Mouse (Mus musculus) hindbrain, embryonic 12.5 days (tissue): ENCODE results near the gene Trim67. TPM values are rescaled to one million over a fixed set of nuclear protein-coding genes. Genes with fewer than 3 reads are reported as not detected.

Source experiments
- ATAC-seq: fragments of 200-750 bp; cut with Nextera tagmentation; 2 replicates; pipeline ENCODE4 v1.8.0; 2017; ENCODE audit warnings: moderate TSS enrichment; ENCODE audit not compliant: low FRiP score
- H3K27ac ChIP-seq: fragments of 300-500 bp; sonication (generic); 2 replicates; pipeline ENCODE4 v1.5.1; 2016; ENCODE audit warnings: mild to moderate bottlenecking
- H3K27me3 ChIP-seq: fragments of 300-500 bp; sonication (generic); 2 replicates; pipeline ENCODE4 v1.6.1; 2016; ENCODE audit warnings: mild to moderate bottlenecking
- H3K36me3 ChIP-seq: fragments of 300-500 bp; sonication (generic); 2 replicates; pipeline ENCODE4 v1.6.1; 2016; ENCODE audit warnings: mild to moderate bottlenecking
- H3K4me1 ChIP-seq: fragments of 300-500 bp; sonication (generic); 2 replicates; pipeline ENCODE4 v1.6.1; 2016
- H3K4me2 ChIP-seq: fragments of 300-500 bp; sonication (generic); replicated peaks from 2 replicates; pipeline ENCODE4 v1.6.1; 2016; ENCODE audit warnings: mild to moderate bottlenecking
- H3K4me3 ChIP-seq: fragments of 300-500 bp; sonication (generic); 2 replicates; pipeline ENCODE4 v1.5.1; 2016; ENCODE audit warnings: mild to moderate bottlenecking
- H3K9ac ChIP-seq: fragments of 300-500 bp; sonication (generic); 2 replicates; pipeline ENCODE4 v1.6.1; 2016; ENCODE audit warnings: mild to moderate bottlenecking, moderate library complexity
- H3K9me3 ChIP-seq: fragments of 300-500 bp; sonication (generic); replicated peaks from 2 replicates; pipeline ENCODE4 v1.6.1; 2016; ENCODE audit warnings: mild to moderate bottlenecking
- WGBS: fragments of 180-500 bp; shearing (Covaris S2); methylation state at CpG from one replicate; pipeline ENCODE4 v1.1.7; 2016; 5-methylcytosine and 5-hydroxymethylcytosine counted together
- polyA plus RNA-seq: library from polyadenylated mRNA; unstranded; fragments of >200 nt; fragmentation: Nextera tagmentation; extraction: Ambion mirVana; gene quantifications from 2 replicates; pipeline ENCODE4 v1.2.1, GENCODE M21; 2016

Gene Trim67
- polyA plus RNA-seq, 1 experiment from 2014 or later, result 11.9 TPM

DNA sequence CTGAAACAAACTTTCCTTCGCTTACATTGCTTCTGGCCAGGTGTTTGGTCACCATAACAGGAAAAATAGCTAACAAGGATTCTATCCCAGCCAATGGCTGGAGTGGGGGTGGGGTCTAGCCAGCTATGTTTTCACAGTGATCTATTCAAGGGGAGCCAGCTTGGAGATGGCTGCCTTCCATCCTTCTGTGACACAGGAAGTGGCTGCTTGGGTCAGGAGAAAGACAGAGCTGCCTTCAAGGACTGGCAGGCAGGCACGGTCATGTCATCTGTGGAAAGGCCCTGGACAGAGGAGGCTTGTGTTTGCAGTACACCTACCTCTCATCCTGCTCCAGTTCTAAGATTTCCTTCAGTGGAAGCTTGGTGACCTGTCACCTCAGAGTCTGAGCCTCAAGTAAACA, 20.5 kb upstream of the Trim67 start:
- no peak overlapping the region for H3K4me3 ChIP-seq
- no peak overlapping the region for H3K4me2 ChIP-seq
- H3K27me3 ChIP-seq, result peaks cover 23% of the 10 kb centered on the region
- H3K4me1 ChIP-seq, result no peaks in the 10 kb centered on the region
- ATAC-seq, result no peak
- no peaks in the 10 kb centered on the region for H3K36me3 ChIP-seq
- no peaks in the 10 kb centered on the region for H3K9me3 ChIP-seq
- H3K27ac ChIP-seq, result no peak overlapping the region
- WGBS, result 70% methylated on average over 2 of the region's 2 CpGs
- H3K9ac ChIP-seq, result no peak overlapping the region

DNA sequence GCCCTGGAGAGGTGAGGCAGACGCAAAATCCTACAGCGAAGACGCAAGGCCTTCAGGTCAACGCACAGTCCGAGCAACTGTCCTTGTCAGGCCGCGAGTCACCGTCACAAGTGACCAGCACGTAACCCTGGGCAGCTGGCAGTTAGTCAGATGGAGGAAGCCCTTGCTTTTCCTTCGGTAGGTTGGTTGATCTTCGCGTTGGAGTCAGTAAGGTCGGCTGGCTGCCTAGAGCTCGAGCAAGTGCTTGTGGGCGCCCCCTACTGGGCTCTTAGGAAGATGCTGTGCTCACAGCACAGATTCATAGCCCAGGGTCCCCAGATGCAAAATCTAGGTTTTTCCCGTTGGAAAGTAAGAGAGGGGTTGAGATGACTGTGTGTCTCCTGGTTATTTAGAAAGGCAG, 17.2 kb upstream of the Trim67 start:
- no peak overlapping the region for H3K27ac ChIP-seq
- no peaks in the 10 kb centered on the region for H3K36me3 ChIP-seq
- peaks cover 23% of the 10 kb centered on the region for H3K27me3 ChIP-seq
- no peak for ATAC-seq
- H3K9ac ChIP-seq, result no peak overlapping the region
- H3K4me3 ChIP-seq, result no peak overlapping the region
- H3K4me2 ChIP-seq, result peak overlapping the region; percentile 44
- 13% methylated on average over 16 of the region's 16 CpGs for WGBS
- H3K4me1 ChIP-seq, result peaks cover 6% of the 10 kb centered on the region
- no peaks in the 10 kb centered on the region for H3K9me3 ChIP-seq

DNA sequence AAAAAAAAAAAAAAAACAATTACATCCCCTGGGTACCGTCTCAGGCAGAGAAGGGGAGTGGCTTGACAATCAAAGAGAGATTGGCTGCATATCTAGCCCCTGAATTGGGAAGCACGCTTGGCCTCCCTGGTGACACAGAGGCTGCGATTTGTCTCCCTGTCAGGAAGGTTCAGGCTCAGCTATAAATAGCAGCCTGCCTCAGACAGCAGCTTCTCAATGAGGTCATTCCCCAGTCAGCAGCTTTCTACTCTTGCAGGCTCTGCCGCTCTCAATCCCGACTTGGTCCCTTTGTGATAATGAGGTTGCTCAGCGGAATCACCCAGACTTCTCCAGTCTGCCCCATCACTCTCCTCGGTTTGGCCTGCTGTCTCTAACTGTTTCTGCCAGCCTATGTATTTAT, 12.7 kb upstream of the Trim67 start:
- WGBS, result 16% methylated on average over 7 of the region's 7 CpGs
- Histone ChIP-seq H3K9ac (peak overlapping the region; percentile 38; the same call in 1 of the 2 replicates), H3K4me2 (no peak overlapping the region; the same call in 1 of the 2 replicates), H3K36me3 (no peaks in the 10 kb centered on the region), H3K27ac (peak overlapping the region; percentile 85), H3K4me3 (no peak overlapping the region), H3K9me3 (no peaks in the 10 kb centered on the region), H3K27me3 (peaks cover 11% of the 10 kb centered on the region), H3K4me1 (peaks cover 16% of the 10 kb centered on the region)
- peak; percentile 78 for ATAC-seq

DNA sequence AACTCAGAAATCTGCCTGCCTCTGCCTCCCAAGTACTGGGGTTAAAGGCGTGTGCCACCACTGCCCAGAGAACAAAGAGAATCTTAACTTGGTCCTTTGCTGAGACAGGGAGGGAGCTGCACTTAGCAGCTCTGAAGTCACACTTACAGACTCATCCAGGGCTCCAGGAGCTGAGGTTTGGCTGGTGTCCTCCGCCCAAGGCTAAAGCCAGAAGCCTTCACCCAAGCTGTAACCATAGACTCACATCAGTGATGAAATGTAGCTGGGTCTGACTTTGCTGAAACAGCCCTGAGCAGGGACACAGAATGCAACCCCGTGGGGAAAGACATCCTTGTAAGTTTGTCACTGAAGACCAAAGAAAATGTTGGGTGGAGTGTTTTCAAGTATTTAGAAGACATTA, 10.5 kb upstream of the Trim67 start:
- WGBS, result 77% methylated on average over 3 of the region's 3 CpGs

DNA sequence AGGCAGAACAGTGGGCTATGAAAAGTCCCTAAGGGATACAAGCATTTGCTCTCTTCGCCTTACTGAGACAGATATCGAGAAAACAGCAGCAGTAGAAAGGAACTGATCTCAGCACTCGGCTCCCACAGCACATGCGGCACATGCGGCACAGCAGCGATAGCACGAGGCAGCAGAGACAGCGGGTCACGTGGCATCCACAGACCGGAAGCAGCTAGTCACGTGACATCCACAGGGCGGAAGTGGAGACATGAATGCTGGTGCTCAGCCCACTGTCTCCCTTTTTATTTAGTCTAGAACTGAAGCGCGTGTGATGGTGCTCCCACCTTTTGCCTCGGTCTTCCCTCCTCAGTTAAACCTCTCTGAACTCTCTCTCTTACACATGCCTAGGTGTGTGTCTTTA, 9.7 kb upstream of the Trim67 start:
- Histone ChIP-seq H3K9ac (no peak overlapping the region), H3K4me2 (no peak overlapping the region), H3K27ac (no peak overlapping the region), H3K4me1 (peaks cover 16% of the 10 kb centered on the region), H3K36me3 (no peaks in the 10 kb centered on the region), H3K27me3 (peaks cover 18% of the 10 kb centered on the region), H3K9me3 (no peaks in the 10 kb centered on the region), H3K4me3 (no peak overlapping the region)
- ATAC-seq, result no peak
- WGBS, result 87% methylated on average over 15 of the region's 15 CpGs

More for the DNA sequence above, 10.5 kb upstream of the Trim67 start:
- no peaks in the 10 kb centered on the region for H3K36me3 ChIP-seq
- H3K9me3 ChIP-seq, result no peaks in the 10 kb centered on the region
- H3K27ac ChIP-seq, result no peak overlapping the region
- H3K27me3 ChIP-seq, result peaks cover 18% of the 10 kb centered on the region
- peaks cover 16% of the 10 kb centered on the region for H3K4me1 ChIP-seq
- no peak overlapping the region for H3K4me2 ChIP-seq
- ATAC-seq, result no peak
- no peak overlapping the region for H3K4me3 ChIP-seq
- H3K9ac ChIP-seq, result no peak overlapping the region

DNA sequence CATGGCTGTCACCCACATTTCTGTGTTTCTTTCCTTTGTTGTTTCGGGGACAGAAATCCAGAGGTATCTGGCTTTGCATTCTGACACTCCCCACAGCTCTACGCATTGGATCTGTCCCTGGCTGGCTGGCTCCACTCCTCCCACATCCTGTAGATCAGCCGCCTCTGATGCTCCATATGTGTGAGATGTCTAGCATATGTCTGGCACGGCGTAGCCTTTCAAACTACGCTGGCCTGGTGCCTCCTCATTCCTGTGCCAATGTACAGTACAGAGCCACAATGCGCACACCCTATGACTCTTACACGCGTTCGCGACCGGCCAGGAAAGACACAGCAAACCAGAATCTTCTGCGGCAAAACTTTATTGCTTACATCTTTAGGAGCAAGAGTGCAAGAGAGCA, 8.3 kb upstream of the Trim67 start:
- Histone ChIP-seq H3K36me3 (no peaks in the 10 kb centered on the region), H3K4me3 (no peak overlapping the region), H3K4me1 (peaks cover 16% of the 10 kb centered on the region), H3K27me3 (peaks cover 18% of the 10 kb centered on the region), H3K27ac (no peak overlapping the region), H3K9ac (no peak overlapping the region), H3K9me3 (no peaks in the 10 kb centered on the region), H3K4me2 (no peak overlapping the region)
- 95% methylated on average over 13 of the region's 13 CpGs for WGBS
- ATAC-seq, result no peak

DNA sequence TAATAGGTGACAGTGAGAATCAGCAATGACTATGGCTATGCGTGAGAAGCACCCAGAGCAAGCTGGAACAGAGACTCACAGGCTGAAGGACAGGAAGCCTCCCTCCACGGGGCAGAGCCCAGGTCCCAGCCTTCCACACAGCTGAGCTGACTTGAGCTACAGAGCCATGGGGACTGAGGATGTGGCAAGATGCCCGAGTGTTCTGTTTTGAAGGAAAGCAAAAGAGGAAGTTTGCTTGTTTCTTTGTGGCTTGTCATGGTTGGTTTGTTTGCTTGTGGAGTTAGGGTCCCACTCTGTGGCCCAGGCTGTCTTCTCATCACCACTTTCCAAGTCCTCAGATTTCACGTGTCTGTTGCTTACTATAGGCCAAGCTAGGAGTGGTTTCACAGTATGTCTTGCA, 2.2 kb upstream of the Trim67 start:
- no peaks in the 10 kb centered on the region for H3K9me3 ChIP-seq
- H3K4me3 ChIP-seq, result no peak overlapping the region
- H3K4me1 ChIP-seq, result peaks cover 34% of the 10 kb centered on the region
- H3K36me3 ChIP-seq, result no peaks in the 10 kb centered on the region
- H3K27ac ChIP-seq, result no peak overlapping the region
- peaks cover 52% of the 10 kb centered on the region for H3K27me3 ChIP-seq
- ATAC-seq, result no peak
- 74% methylated on average over 4 of the region's 4 CpGs for WGBS
- no peak overlapping the region for H3K4me2 ChIP-seq
- no peak overlapping the region for H3K9ac ChIP-seq

DNA sequence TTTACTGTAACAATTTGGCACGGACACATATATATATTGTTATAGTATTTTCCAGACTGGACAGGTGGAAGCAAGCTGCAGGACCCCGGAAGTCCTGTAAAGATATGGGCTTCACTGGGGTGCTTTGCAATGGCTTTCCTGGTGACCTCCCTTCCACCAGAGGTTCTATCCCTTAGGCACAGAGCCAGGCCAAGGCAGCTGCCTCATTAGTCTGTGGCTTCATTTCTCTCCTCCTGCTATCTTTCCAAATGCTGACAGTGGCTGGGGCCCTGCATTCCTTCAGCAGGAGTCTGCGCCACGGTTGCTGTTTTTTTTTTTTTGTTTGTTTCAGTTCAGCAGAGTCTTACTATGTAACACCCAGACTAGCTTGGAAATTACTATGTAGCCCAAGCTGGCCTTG, 1.1 kb upstream of the Trim67 start:
- Histone ChIP-seq H3K9ac (peak overlapping the region; percentile 81; the same call in 1 of the 2 replicates), H3K4me3 (peak overlapping the region; percentile 67), H3K36me3 (no peaks in the 10 kb centered on the region), H3K9me3 (no peaks in the 10 kb centered on the region), H3K4me2 (peak overlapping the region; percentile 96), H3K27ac (peak overlapping the region; percentile 95), H3K27me3 (peaks cover 53% of the 10 kb centered on the region), H3K4me1 (peaks cover 44% of the 10 kb centered on the region)
- no peak for ATAC-seq
- WGBS, result 41% methylated on average over 4 of the region's 4 CpGs

DNA sequence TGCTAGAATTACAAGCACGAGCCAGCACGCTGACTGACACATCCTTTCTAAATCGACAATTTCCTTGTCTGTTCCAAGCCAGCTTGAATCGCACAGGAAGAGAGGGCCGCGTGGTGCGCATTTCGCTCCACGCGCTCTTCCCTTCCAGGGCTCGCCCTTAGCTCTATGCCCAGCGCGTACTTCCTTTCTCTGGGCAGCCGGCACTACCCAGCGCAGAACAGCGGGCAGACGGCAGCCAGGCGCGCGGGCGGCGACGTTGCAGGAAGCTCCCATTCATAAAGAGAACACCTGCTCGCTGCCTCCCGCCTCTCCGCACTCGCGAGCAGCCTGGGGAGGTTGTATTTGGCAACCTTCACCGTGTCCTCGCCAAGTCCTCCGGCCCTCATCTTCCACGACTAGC, 706 bp upstream of the Trim67 start:
- Histone ChIP-seq H3K9ac (peak overlapping the region; percentile 81), H3K27me3 (peaks cover 49% of the 10 kb centered on the region), H3K27ac (peak overlapping the region; percentile 95), H3K9me3 (no peaks in the 10 kb centered on the region), H3K36me3 (no peaks in the 10 kb centered on the region), H3K4me2 (peak overlapping the region; percentile 96), H3K4me1 (peaks cover 49% of the 10 kb centered on the region), H3K4me3 (peak overlapping the region; percentile 67)
- 2% methylated on average over 32 of the region's 32 CpGs for WGBS
- ATAC-seq, result peak; percentile 49

DNA sequence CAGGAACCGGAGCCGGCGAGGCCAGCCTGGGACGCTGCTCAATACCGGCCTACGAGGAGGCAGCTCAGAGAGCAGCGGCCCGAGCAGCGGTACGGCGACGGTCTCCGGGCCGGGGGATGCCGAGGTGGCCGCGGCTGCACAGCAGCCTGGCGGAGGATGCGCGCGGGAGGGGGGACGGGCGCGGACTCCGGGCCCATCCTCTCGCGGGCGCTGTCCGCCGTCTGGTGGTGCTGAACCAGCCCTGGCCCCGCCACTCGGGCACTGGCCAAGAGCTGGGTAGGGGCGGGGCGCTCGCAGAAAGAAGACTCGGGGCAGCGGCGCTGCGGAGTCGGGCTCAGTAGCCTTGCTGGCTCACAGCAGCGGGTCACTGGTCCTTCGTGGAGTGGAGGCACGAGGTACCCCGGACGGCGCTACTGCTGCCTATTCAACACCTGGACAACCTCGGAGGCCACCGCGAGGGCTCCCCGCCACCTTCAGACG, 320 bp downstream of the Trim67 start:
- H3K27me3 ChIP-seq, result peaks cover 49% of the 10 kb centered on the region
- H3K4me3 ChIP-seq, result peak overlapping the region; percentile 67
- H3K4me1 ChIP-seq, result peaks cover 51% of the 10 kb centered on the region
- peak overlapping the region; percentile 96 for H3K4me2 ChIP-seq
- peak; percentile 74 for ATAC-seq
- no peaks in the 10 kb centered on the region for H3K9me3 ChIP-seq
- H3K36me3 ChIP-seq, result no peaks in the 10 kb centered on the region
- under 1% methylated on average over 50 of the region's 51 CpGs for WGBS
- peak overlapping the region; percentile 95 for H3K27ac ChIP-seq
- peak overlapping the region; percentile 81 for H3K9ac ChIP-seq

DNA sequence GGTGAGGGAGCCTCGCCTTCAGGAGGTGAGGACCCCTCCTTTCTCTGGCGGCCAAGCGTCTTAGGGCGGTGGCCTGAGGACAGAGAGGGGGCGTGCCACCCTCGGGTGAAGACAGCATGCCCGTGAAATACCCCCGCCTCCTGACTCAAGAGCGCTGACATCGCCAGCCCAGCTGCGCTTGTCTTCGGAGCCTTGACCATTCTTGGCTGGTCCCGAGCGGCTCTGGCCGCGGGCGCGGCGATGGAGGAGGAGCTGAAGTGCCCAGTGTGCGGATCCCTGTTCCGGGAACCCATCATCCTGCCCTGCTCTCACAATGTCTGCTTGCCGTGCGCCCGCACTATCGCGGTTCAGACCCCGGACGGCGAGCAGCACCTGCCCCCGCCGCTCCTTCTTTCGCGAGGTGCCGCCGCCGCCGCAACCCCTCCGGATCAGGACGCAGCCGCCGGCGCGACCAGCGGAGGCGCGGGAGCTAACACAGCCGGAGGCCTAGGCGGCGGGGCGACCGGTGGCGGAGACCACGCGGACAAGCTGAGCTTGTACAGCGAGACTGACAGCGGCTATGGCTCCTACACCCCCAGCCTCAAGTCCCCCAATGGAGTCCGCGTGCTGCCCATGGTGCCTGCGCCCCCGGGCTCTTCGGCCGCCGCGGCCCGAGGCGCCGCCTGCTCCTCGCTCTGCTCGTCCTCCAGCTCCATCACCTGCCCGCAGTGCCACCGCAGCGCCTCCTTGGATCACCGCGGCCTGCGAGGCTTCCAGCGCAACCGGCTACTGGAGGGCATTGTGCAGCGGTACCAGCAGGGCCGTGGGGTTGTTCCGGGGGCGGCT, 981 bp downstream of the Trim67 start:
- Histone ChIP-seq H3K27ac (peak overlapping the region; percentile 95), H3K4me1 (peaks cover 51% of the 10 kb centered on the region), H3K27me3 (peaks cover 49% of the 10 kb centered on the region), H3K4me3 (peak overlapping the region; percentile 67), H3K36me3 (no peaks in the 10 kb centered on the region), H3K4me2 (peak overlapping the region; percentile 96), H3K9me3 (no peaks in the 10 kb centered on the region), H3K9ac (peak overlapping the region; percentile 81)
- under 1% methylated on average over 77 of the region's 81 CpGs for WGBS
- peak; percentile 53 for ATAC-seq

DNA sequence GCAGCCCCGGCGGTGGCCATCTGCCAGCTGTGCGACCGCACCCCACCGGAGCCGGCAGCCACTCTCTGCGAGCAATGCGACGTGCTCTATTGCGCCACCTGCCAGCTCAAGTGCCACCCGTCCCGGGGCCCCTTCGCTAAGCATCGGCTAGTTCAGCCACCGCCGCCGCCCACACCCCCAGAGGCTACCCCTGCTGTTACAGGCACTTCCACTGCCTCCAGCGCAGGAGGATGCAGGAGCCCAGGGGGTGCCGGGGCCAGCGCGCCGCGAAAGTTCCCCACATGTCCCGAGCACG, 1.5 kb downstream of the Trim67 start:
- peak; percentile 20 for ATAC-seq
- H3K27me3 ChIP-seq, result peaks cover 49% of the 10 kb centered on the region
- peaks cover 51% of the 10 kb centered on the region for H3K4me1 ChIP-seq
- peak overlapping the region; percentile 95 for H3K27ac ChIP-seq
- peak overlapping the region; percentile 96 for H3K4me2 ChIP-seq
- peak overlapping the region; percentile 81 for H3K9ac ChIP-seq
- H3K9me3 ChIP-seq, result no peaks in the 10 kb centered on the region
- WGBS, result 0% methylated on average over 25 of the region's 25 CpGs
- peak overlapping the region; percentile 67 for H3K4me3 ChIP-seq
- no peaks in the 10 kb centered on the region for H3K36me3 ChIP-seq
